Mouse (Mus musculus) erythroblast, embryonic 14.5 days (primary cell): ENCODE results near the gene Sac3d1. TPM values are rescaled to one million over a fixed set of nuclear protein-coding genes. Genes with fewer than 3 reads are reported as not detected.

ENCODE experiments used
- H3K27me3 ChIP-seq: 2 replicates; pipeline ENCODE4 v1.6.1; 2012; ENCODE audit warnings: inconsistent platforms; ENCODE audit not compliant: control insufficient read depth
- H3K36me3 ChIP-seq: 2 replicates; pipeline ENCODE4 v1.6.1; 2012; ENCODE audit warnings: mild to moderate bottlenecking, inconsistent platforms; ENCODE audit not compliant: control insufficient read depth
- H3K4me1 ChIP-seq: 2 replicates; pipeline ENCODE4 v1.6.1; 2012; ENCODE audit warnings: inconsistent platforms; ENCODE audit not compliant: control insufficient read depth
- H3K4me3 ChIP-seq: replicated peaks from 2 replicates; pipeline ENCODE3; 2012; ENCODE audit warnings: moderate library complexity, mild to moderate bottlenecking, inconsistent platforms
- H3K9me3 ChIP-seq: 2 replicates; pipeline ENCODE4 v1.6.1; 2012; ENCODE audit warnings: low read length, inconsistent platforms, mixed read lengths; ENCODE audit not compliant: control insufficient read depth
- GATA1 ChIP-seq: IDR thresholded peaks from 2 replicates; pipeline ENCODE4 v1.6.1; 2012; ENCODE audit warnings: low read length, inconsistent platforms, mixed read lengths
- TAL1 ChIP-seq: IDR thresholded peaks from 3 replicates; pipeline ENCODE4 v1.6.1; 2012; ENCODE audit warnings: low read length, inconsistent platforms, mixed read lengths
- polyA plus RNA-seq: library from polyadenylated mRNA; stranded (reverse); fragments of >175 nt; gene quantifications from 2 replicates; pipeline ENCODE4 v1.2.3, GENCODE M21; 2012

Gene Sac3d1
- polyA plus RNA-seq, 1 experiment, result 7.2 TPM

DNA sequence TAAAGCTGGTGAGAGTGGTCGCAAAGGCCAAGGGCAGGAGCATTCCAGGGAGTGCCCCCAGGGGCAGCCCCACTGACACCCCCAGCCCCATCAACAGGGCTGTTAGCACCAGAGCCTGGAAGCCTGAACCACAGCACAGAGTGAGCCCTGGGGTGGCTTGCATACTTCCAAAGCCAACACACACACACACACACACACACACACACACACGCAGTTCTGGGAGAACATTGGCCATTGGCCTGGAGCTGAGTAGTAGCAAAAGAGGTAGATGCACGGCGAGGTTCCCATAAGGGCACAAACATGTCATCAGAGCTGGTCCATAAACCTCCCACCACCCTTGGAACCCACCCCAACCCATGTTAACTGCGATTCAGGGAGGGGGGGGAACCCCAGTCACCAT is 51.9 kb downstream of the Sac3d1 start:
- Histone ChIP-seq H3K36me3 (peaks cover 55% of the 10 kb centered on the region), H3K9me3 (no peaks in the 10 kb centered on the region), H3K4me1 (peaks cover 59% of the 10 kb centered on the region), H3K27me3 (no peaks in the 10 kb centered on the region), H3K4me3 (peak overlapping the region; percentile 71)
- TF ChIP-seq GATA1 (no peak), TAL1 (no peak)

Other genes with a start within 250 kb of the Sac3d1 start
- 0.74 and 0.75 TPM in 2 replicates for gene Frmd8, start 243.4 kb downstream of the Sac3d1 start, polyA plus RNA-seq
- gene Slc25a45, start 240.8 kb downstream of the Sac3d1 start, polyA plus RNA-seq, result 0.07 TPM in 1 of 2 replicates, not detected in the other
- gene Tigd3, start 224.5 kb downstream of the Sac3d1 start, polyA plus RNA-seq, result 0.12 and 0.28 TPM in 2 replicates
- 2.7 and 8.5 TPM in 2 replicates for gene Dpf2, start 205.6 kb downstream of the Sac3d1 start, polyA plus RNA-seq
- 0.10 and 0.13 TPM in 2 replicates for gene Cdc42ep2, start 193.8 kb downstream of the Sac3d1 start, polyA plus RNA-seq
- 6.6 and 6.8 TPM in 2 replicates for gene Pola2, start 154.4 kb downstream of the Sac3d1 start, polyA plus RNA-seq
- not detected in 2 replicates for gene Slc22a20, start 132.5 kb downstream of the Sac3d1 start, polyA plus RNA-seq
- 38.5 and 46.1 TPM in 2 replicates for gene Capn1, start 102.8 kb downstream of the Sac3d1 start, polyA plus RNA-seq
- 9.5 and 10.2 TPM in 2 replicates for gene Syvn1, start 72.1 kb downstream of the Sac3d1 start, polyA plus RNA-seq
- 4.9 and 6.3 TPM in 2 replicates for gene Mrpl49, start 60.9 kb downstream of the Sac3d1 start, polyA plus RNA-seq
- gene Fau, start 60.8 kb downstream of the Sac3d1 start, polyA plus RNA-seq, result 521 and 530 TPM in 2 replicates
- 8.6 and 9.3 TPM in 2 replicates for gene Znhit2, start 57.5 kb downstream of the Sac3d1 start, polyA plus RNA-seq
- gene Tm7sf2, start 50.3 kb downstream of the Sac3d1 start, polyA plus RNA-seq, result 0.31 and 1.4 TPM in 2 replicates
- 3.9 and 4.9 TPM in 2 replicates for gene Vps51, start 41.4 kb downstream of the Sac3d1 start, polyA plus RNA-seq
- not detected in 2 replicates for gene Tmem262, start 38.6 kb downstream of the Sac3d1 start, polyA plus RNA-seq
- 0.06 TPM in 1 of 2 replicates, not detected in the other for gene Gm28374, start 36.4 kb downstream of the Sac3d1 start, polyA plus RNA-seq
- 5.1 and 6.9 TPM in 2 replicates for gene Zfpl1, start 33.7 kb downstream of the Sac3d1 start, polyA plus RNA-seq
- gene Cdca5, start 33.7 kb downstream of the Sac3d1 start, polyA plus RNA-seq, result 2.2 and 2.3 TPM in 2 replicates
- 1.3 and 1.4 TPM in 2 replicates for gene AC131692.1, start 24.2 kb downstream of the Sac3d1 start, polyA plus RNA-seq
- gene Naaladl1, start 12.9 kb downstream of the Sac3d1 start, polyA plus RNA-seq, result 0.26 and 0.35 TPM in 2 replicates
- gene Snx15, start 9.7 kb upstream of the Sac3d1 start, polyA plus RNA-seq, result 87.4 and 91.3 TPM in 2 replicates
- gene Batf2, start 22.3 kb upstream of the Sac3d1 start, polyA plus RNA-seq, result 0.03 TPM in 1 of 2 replicates, not detected in the other
- gene Arl2, start 22.9 kb upstream of the Sac3d1 start, polyA plus RNA-seq, result 9.5 and 10.8 TPM in 2 replicates
- not detected in 2 replicates for gene Majin, start 65.7 kb upstream of the Sac3d1 start, polyA plus RNA-seq
- not detected in 2 replicates for gene Gpha2, start 107.7 kb upstream of the Sac3d1 start, polyA plus RNA-seq
- gene Ppp2r5b, start 117.2 kb upstream of the Sac3d1 start, polyA plus RNA-seq, result 2.8 and 3.0 TPM in 2 replicates
- 5.6 and 6.0 TPM in 2 replicates for gene Atg2a, start 123.0 kb upstream of the Sac3d1 start, polyA plus RNA-seq
- 31.6 and 32.9 TPM in 2 replicates for gene Ehd1, start 158.1 kb upstream of the Sac3d1 start, polyA plus RNA-seq
- gene Cdc42bpg, start 187.8 kb upstream of the Sac3d1 start, polyA plus RNA-seq, result 0.62 and 0.69 TPM in 2 replicates
- gene Men1, start 216.3 kb upstream of the Sac3d1 start, polyA plus RNA-seq, result 6.4 and 8.3 TPM in 2 replicates
- 1.2 and 2.1 TPM in 2 replicates for gene Map4k2, start 222.5 kb upstream of the Sac3d1 start, polyA plus RNA-seq
- gene Sf1, start 245.0 kb upstream of the Sac3d1 start, polyA plus RNA-seq, result 134 and 140 TPM in 2 replicates